Mouse (Mus musculus) kidney, adult 2 months (tissue): ENCODE measurements at regions not wholly inside any gene's neighbourhood (a gene's known extent, or its start where the extent isn't known, plus 50 kb on each side); places are given as distances from the start of the nearest gene placed in this dataset.
A peak's percentile ranks its signal among the peaks of the same experiment; 100 is the strongest.

Source experiments
- DNase-seq: peaks from one replicate; pipeline ENCODE4 v3.0.0; 2021
- H3K27ac ChIP-seq: fragments of 200-500 bp; 2 replicates; pipeline ENCODE4 v1.5.1; 2012; ENCODE audit warnings: low read depth, low read length, control low read depth, inconsistent platforms; ENCODE audit not compliant: insufficient read depth
- H3K27me3 ChIP-seq: fragments of 200-500 bp; replicated peaks from 2 replicates; pipeline ENCODE4 v1.6.1; 2012; ENCODE audit warnings: mild to moderate bottlenecking, moderate library complexity, low read length, inconsistent platforms; ENCODE audit not compliant: control insufficient read depth, insufficient read depth
- H3K36me3 ChIP-seq: fragments of 200-500 bp; 2 replicates; pipeline ENCODE4 v1.6.1; 2012; ENCODE audit warnings: mild to moderate bottlenecking, moderate library complexity, low read length, inconsistent platforms; ENCODE audit not compliant: control insufficient read depth, insufficient read depth
- H3K4me1 ChIP-seq: fragments of 200-500 bp; 2 replicates; pipeline ENCODE4 v1.6.1; 2011; ENCODE audit warnings: low read length; ENCODE audit not compliant: control insufficient read depth, insufficient read depth
- H3K4me3 ChIP-seq: fragments of 200-500 bp; 2 replicates; pipeline ENCODE4 v1.5.1; 2011; ENCODE audit warnings: mild to moderate bottlenecking, low read depth, low read length, control low read depth; ENCODE audit not compliant: insufficient read depth
- CTCF ChIP-seq: fragments of 200-500 bp; conservative IDR thresholded peaks from 2 replicates; pipeline ENCODE4 v1.5.1; 2011; ENCODE audit warnings: low read depth, mild to moderate bottlenecking, control low read depth, low read length, moderate library complexity, mixed read lengths; ENCODE audit not compliant: insufficient read depth, insufficient read length
- POLR2A ChIP-seq: fragments of 200-500 bp; IDR thresholded peaks from one replicate; pipeline ENCODE4 v1.6.1; 2011; ENCODE audit warnings: low read depth, low read length, control low read depth
- WGBS: fragments of 180-500 bp; shearing (Covaris S2); methylation state at CpG from one replicate; pipeline ENCODE4 v1.1.7; 2018; 5-methylcytosine and 5-hydroxymethylcytosine counted together

- WGBS = 9% methylated on average over 16 of the region's 16 CpGs
These were observed 232.1 kb upstream of the 4930535I16Rik start for GRCm38 (mm10) chr4:124149771-124150451.

GRCm38 (mm10) chr4:124149037-124149436 is 231.2 kb upstream of the 4930535I16Rik start:
- DNase-seq = no peak
- no peak for TF ChIP-seq CTCF
- TF ChIP-seq POLR2A = no peak
- no peaks in the 10 kb centered on the region; the same call in 1 of the 2 replicates for H3K27me3 ChIP-seq
- no peak overlapping the region for H3K27ac ChIP-seq
- 70% methylated on average over 3 of the region's 3 CpGs for WGBS
- H3K36me3 ChIP-seq = no peaks in the 10 kb centered on the region
- H3K4me1 ChIP-seq = no peaks in the 10 kb centered on the region
- H3K4me3 ChIP-seq = no peak overlapping the region

More at GRCm38 (mm10) chr4:124149771-124150451, 232.1 kb upstream of the 4930535I16Rik start:
- Histone ChIP-seq H3K36me3 (no peaks in the 10 kb centered on the region), H3K4me1 (no peaks in the 10 kb centered on the region), H3K4me3 (no peak overlapping the region), H3K27me3 (no peaks in the 10 kb centered on the region; the same call in 1 of the 2 replicates), H3K27ac (no peak overlapping the region)
- DNase-seq = no peak
- TF ChIP-seq POLR2A = no peak
- no peak for TF ChIP-seq CTCF

GRCm38 (mm10) chr4:124147276-124147675 is 229.5 kb upstream of the 4930535I16Rik start:
- Histone ChIP-seq H3K4me1 (no peaks in the 10 kb centered on the region), H3K4me3 (no peak overlapping the region), H3K27me3 (no peaks in the 10 kb centered on the region; the same call in 1 of the 2 replicates), H3K27ac (no peak overlapping the region), H3K36me3 (no peaks in the 10 kb centered on the region)
- 68% methylated on average over 4 of the region's 4 CpGs for WGBS
- TF ChIP-seq POLR2A (no peak), CTCF (no peak)
- no peak for DNase-seq

GRCm38 (mm10) chr4:124146135-124146534 is 228.3 kb upstream of the 4930535I16Rik start:
- Histone ChIP-seq H3K27ac (no peak overlapping the region), H3K4me3 (no peak overlapping the region), H3K4me1 (no peaks in the 10 kb centered on the region), H3K27me3 (no peaks in the 10 kb centered on the region; the same call in 1 of the 2 replicates), H3K36me3 (no peaks in the 10 kb centered on the region)
- WGBS = 30% methylated on average over 8 of the region's 8 CpGs
- DNase-seq = no peak
- no peak for TF ChIP-seq CTCF
- TF ChIP-seq POLR2A = no peak

- no peak overlapping the region for H3K27ac ChIP-seq
- no peak overlapping the region for H3K4me3 ChIP-seq
- H3K36me3 ChIP-seq = no peaks in the 10 kb centered on the region
- no peak for DNase-seq
- no peak for TF ChIP-seq POLR2A
- TF ChIP-seq CTCF = no peak
- no peaks in the 10 kb centered on the region for H3K4me1 ChIP-seq
- no peaks in the 10 kb centered on the region for H3K27me3 ChIP-seq
- WGBS = 52% methylated on average over 5 of the region's 5 CpGs
These were observed 225.8 kb upstream of the 4930535I16Rik start for GRCm38 (mm10) chr4:124143630-124144029.

DNA sequence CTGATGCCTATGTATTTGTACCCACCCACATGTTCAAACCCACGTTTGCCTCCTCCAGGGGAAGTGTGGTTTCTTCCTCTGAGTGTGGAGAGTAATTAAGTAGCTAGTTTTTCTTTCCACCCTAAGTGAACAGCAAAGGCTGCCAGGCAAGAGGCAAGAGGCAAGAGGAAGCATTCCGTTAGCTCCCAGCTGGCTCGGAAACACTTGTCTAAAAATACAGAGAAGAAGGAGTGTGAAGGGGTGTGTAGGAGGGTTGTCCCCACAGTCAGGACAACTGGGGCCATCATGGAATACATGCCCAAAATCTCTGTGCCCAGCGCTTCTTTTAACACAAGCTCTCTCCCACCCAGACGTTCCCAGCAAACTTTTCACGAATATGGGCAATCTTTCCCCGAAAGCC is 225.4 kb upstream of the 4930535I16Rik start:
- H3K36me3 ChIP-seq = no peaks in the 10 kb centered on the region
- no peak overlapping the region for H3K27ac ChIP-seq
- no peak overlapping the region for H3K4me3 ChIP-seq
- H3K27me3 ChIP-seq = no peaks in the 10 kb centered on the region
- TF ChIP-seq POLR2A = no peak
- TF ChIP-seq CTCF = no peak
- DNase-seq = no peak
- no peaks in the 10 kb centered on the region for H3K4me1 ChIP-seq
- 43% methylated on average over 7 of the region's 7 CpGs for WGBS

GRCm38 (mm10) chr4:124142083-124142482 is 224.3 kb upstream of the 4930535I16Rik start:
- no peaks in the 10 kb centered on the region for H3K36me3 ChIP-seq
- H3K27me3 ChIP-seq = no peaks in the 10 kb centered on the region
- H3K4me3 ChIP-seq = no peak overlapping the region
- peak; percentile 86 for DNase-seq
- TF ChIP-seq CTCF (peak; percentile 84), POLR2A (no peak)
- no peak overlapping the region for H3K27ac ChIP-seq
- WGBS = 7% methylated on average over 5 of the region's 5 CpGs
- no peaks in the 10 kb centered on the region for H3K4me1 ChIP-seq

DNA sequence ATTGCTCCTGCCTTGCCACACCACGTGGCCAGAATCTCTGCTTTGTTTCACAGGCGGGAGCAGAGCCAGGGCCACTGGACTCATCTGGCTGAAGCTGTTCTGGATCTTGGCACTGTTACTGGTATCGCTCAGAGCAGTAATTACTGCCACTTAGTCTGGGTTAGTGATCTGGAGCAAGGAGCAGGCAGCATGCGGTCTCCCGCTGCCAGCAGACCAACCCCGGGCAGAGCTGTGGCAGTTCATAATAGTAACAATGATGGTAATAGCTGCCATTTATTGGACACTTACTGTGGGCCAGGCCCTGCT is 217.3 kb upstream of the 4930535I16Rik start:
- H3K4me3 ChIP-seq = no peak overlapping the region
- no peaks in the 10 kb centered on the region for H3K27me3 ChIP-seq
- WGBS = 28% methylated on average over 6 of the region's 6 CpGs
- no peaks in the 10 kb centered on the region for H3K4me1 ChIP-seq
- no peaks in the 10 kb centered on the region for H3K36me3 ChIP-seq
- TF ChIP-seq POLR2A (no peak), CTCF (no peak)
- H3K27ac ChIP-seq = no peak overlapping the region
- DNase-seq = peak; percentile 82
